Mouse (Mus musculus) olfactory bulb, adult 2 months (tissue): ENCODE data around the gene Zfyve28. TPM values are rescaled to one million over a fixed set of nuclear protein-coding genes. Genes with fewer than 3 reads are reported as not detected.

Experiments
- H3K27ac ChIP-seq: fragments of 200-500 bp; 2 replicates; pipeline ENCODE4 v1.5.1; 2012; ENCODE audit warnings: low read depth, low read length; ENCODE audit not compliant: insufficient read depth
- H3K4me1 ChIP-seq: fragments of 200-500 bp; 2 replicates; pipeline ENCODE4 v1.6.1; 2012; ENCODE audit warnings: low read length; ENCODE audit not compliant: control insufficient read depth, insufficient read depth
- H3K4me3 ChIP-seq: fragments of 200-500 bp; 2 replicates; pipeline ENCODE4 v1.5.1; 2012; ENCODE audit warnings: mild to moderate bottlenecking, low read depth, low read length, moderate library complexity; ENCODE audit not compliant: insufficient read depth
- CTCF ChIP-seq: fragments of 200-500 bp; IDR thresholded peaks from 2 replicates; pipeline ENCODE4 v1.5.1; 2012; ENCODE audit warnings: low read depth, mild to moderate bottlenecking, low read length, moderate library complexity; ENCODE audit not compliant: insufficient read depth
- POLR2A ChIP-seq: fragments of 200-500 bp; IDR thresholded peaks from 2 replicates; pipeline ENCODE4 v1.6.1; 2012; ENCODE audit warnings: mild to moderate bottlenecking, low read depth, low read length, moderate library complexity; ENCODE audit not compliant: insufficient read depth
- WGBS: fragments of 180-500 bp; shearing (Covaris S2); methylation state at CpG from one replicate; pipeline ENCODE4 v1.1.7; 2018; 5-methylcytosine and 5-hydroxymethylcytosine counted together
- polyA plus RNA-seq: library from polyadenylated mRNA; stranded (reverse); fragments of >200 nt; gene quantifications from 2 replicates; pipeline ENCODE4 v1.2.4, GENCODE M21; 2012; ENCODE audit warnings: low replicate concordance; ENCODE audit not compliant: missing spikeins, insufficient read depth, insufficient read length

Zfyve28 gene
- polyA plus RNA-seq, 1 experiment = not detected

DNA sequence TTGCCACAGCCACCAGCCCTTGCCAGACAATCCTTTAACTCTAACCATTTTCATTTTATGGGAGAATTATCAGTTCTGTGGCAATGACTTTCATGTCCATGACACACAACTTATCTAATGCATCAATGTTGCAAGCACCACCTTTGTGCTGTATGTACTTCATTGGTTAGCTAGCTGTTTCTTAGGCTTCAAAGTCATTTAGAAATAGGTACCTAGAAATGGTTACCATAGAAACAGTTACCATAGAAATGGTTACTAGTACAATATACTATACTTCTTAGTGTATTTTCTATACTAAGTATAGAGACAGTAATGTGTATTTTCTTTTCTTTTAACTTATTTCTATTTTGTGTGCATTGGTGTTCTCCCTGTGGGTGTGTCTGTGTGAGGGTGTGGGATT is 37.0 kb upstream of the Zfyve28 start:
- no peak overlapping the region for H3K27ac ChIP-seq
- no peak overlapping the region for H3K4me3 ChIP-seq
- no peak for TF ChIP-seq CTCF
- no peak for TF ChIP-seq POLR2A
- peaks cover 15% of the 10 kb centered on the region for H3K4me1 ChIP-seq

DNA sequence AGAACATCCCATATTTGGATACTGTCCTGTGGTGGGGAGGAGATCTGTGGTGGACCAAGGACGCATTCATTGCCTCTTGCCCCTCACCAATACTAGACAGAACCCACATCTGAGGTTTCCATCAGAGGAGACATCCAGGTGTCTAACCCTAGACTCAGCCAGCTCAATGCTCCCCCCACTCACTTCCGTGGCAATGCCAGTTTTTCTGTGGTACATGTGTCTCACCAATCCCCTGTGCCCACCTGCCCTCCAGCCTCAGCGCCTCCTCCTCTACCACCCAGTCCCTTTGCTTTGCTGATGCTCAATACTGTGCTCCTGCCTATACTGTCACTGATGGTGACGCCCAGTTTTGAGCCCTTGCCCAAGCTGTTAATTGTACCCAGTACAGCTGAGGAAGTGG is 33.0 kb upstream of the Zfyve28 start:
- no peak for TF ChIP-seq CTCF
- no peak for TF ChIP-seq POLR2A
- H3K4me1 ChIP-seq = peaks cover 6% of the 10 kb centered on the region
- H3K27ac ChIP-seq = no peak overlapping the region
- WGBS = 76% methylated on average over 4 of the region's 4 CpGs
- H3K4me3 ChIP-seq = no peak overlapping the region

DNA sequence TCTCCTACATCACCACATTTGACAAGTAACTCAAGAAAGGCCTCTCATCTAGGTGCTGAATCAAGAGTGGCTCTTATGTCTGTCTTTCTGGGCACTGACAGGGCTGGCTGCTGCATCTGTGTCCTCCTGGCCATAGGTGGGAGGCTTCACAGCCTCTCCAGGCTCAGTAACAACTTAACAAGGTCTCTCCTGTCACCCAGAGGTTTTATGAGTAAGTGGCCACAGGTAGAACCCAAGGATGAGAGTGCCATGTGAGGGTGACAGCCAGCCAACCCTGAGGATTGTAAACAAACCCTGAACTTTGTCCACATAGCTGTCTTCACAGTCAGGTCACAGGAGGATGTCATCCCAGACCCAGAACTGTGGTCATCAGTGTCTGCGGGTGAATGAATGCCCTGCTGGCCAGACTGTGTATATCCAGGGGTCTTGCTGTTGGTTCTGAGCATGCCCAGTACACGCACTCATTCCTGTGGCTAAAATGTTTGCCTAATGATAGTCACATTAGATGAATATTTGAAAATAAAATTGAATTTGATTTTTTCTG is 31.3 kb upstream of the Zfyve28 start:
- TF ChIP-seq CTCF (no peak), POLR2A (no peak)
- Histone ChIP-seq H3K4me1 (no peaks in the 10 kb centered on the region), H3K27ac (no peak overlapping the region), H3K4me3 (no peak overlapping the region)
- WGBS = 77% methylated on average over 2 of the region's 2 CpGs

DNA sequence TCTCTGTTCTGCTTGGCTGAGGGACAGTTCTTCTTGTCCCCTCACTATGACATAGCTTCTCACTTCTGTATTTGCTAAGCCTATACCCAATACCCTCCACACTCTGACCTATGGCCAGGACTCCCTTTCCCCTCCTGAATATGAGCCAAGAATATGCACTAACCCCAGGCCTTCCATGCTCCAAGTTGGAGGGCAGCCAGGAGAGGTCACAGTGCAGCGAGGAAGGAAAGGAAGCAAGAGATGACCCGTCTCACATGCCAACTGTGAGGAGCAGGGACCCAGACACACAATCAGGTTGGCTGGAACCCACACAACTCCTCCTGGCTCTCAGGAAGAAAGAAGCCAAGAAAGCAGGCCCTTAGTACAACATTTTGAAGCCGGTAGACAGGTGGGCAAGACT is 20.8 kb upstream of the Zfyve28 start:
- TF ChIP-seq CTCF (no peak), POLR2A (no peak)
- no peak overlapping the region for H3K4me3 ChIP-seq
- 70% methylated on average over 3 of the region's 3 CpGs for WGBS
- H3K27ac ChIP-seq = no peak overlapping the region
- H3K4me1 ChIP-seq = no peaks in the 10 kb centered on the region

DNA sequence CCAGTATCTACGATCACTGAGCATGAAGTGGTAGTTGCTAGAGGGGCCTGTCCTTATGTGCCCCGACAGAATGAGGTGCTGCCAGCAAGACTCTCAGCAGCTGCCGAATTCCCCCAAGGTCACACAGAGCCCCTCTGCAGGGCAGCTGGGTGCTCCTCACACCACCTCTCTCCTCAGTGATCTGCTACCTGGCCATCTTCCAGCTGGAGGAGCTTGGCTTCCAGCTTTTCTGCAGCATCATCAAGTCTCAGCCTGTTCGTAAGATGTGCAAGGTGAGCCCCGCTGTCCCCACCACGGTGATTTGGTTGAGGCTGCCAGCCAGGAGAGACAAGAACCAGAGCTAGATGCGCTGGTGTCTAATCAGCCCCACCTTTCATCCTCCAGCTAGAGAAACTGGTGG is 14.1 kb upstream of the Zfyve28 start:
- no peak for TF ChIP-seq CTCF
- TF ChIP-seq POLR2A = no peak
- H3K4me3 ChIP-seq = no peak overlapping the region
- H3K27ac ChIP-seq = no peak overlapping the region
- 0 out of 2 replicates have a peak, but pooled peaks cover 3% of the 10 kb centered on the region for H3K4me1 ChIP-seq
- WGBS = 77% methylated on average over 7 of the region's 7 CpGs

DNA sequence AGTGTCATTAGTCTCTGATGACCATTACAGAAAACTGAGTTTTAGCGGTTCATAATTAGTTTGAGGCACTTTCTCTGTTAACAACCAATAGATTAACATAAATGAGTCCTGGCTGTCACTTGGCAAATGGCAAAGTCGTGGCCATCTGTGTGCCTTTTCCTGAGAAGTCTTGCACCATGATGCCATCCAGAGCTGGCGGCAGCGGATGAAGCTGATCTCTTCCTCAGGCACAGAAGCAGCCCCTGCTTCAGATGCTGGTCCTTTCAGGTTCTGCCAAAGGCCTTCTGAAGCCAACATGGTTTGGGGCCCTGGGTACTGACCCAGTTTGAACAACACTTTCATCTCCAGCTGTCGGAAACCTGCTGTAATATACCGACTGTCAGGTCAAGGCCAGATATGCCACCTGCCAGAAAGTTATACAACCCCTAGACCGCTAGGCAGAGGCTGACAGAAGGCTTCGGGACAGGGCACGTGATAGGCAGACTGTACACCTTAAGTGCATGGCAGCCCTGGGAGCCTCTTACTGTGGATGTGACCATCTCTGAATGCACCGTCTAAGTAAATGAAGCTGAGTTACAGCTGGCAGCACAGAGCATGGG is 10.8 kb upstream of the Zfyve28 start:
- TF ChIP-seq POLR2A (no peak), CTCF (no peak)
- no peak overlapping the region for H3K27ac ChIP-seq
- H3K4me1 ChIP-seq = 0 out of 2 replicates have a peak, but pooled peaks cover 3% of the 10 kb centered on the region
- H3K4me3 ChIP-seq = no peak overlapping the region
- 83% methylated on average over 10 of the region's 10 CpGs for whole genome bisulfite sequencing

DNA sequence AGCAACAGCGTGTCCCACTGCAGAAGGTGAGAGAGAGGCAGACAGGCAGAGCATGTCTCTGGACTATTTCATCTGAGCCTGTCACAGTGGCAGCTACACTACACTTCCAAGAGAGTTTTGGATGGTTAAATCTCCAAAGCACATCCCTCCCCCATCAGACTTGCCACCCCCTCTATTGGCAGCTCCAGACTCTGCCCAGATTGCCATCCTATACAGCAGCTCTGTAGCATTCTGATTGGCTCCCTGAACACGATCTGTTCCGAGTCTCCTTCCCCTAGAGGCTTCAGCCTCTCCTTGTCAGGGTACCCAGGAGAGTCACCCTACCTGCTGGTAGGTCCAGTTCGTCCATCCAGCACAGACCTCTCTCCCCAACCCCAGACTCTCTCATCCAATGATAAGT is 9.8 kb upstream of the Zfyve28 start:
- 0 out of 2 replicates have a peak, but pooled peaks cover 3% of the 10 kb centered on the region for H3K4me1 ChIP-seq
- no peak for TF ChIP-seq CTCF
- no peak for TF ChIP-seq POLR2A
- 65% methylated on average over 4 of the region's 4 CpGs for WGBS
- no peak overlapping the region for H3K4me3 ChIP-seq
- no peak overlapping the region for H3K27ac ChIP-seq

DNA sequence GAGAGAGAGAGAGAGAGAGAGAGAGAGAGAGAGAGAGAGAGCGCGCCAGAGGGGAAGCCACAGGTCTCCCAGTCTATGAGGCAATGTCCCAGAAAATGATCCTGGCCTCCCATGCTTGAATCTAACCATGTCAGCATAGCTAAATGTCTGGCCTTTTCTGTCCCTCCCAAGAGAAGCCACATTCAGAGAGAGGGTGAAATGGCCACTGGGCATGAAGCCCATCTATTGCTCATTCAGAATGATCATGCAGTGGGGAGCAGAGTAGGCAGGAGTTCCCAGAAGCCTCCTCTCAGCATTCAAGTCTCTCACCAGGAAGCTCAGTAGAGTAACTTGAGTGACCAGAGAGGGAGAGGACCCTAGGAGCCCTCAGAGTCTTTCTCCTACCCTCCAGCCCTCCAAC is 6.9 kb upstream of the Zfyve28 start:
- no peak overlapping the region for H3K4me3 ChIP-seq
- WGBS = 71% methylated on average over 2 of the region's 2 CpGs
- no peak overlapping the region for H3K27ac ChIP-seq
- no peaks in the 10 kb centered on the region for H3K4me1 ChIP-seq
- TF ChIP-seq CTCF (no peak), POLR2A (no peak)

DNA sequence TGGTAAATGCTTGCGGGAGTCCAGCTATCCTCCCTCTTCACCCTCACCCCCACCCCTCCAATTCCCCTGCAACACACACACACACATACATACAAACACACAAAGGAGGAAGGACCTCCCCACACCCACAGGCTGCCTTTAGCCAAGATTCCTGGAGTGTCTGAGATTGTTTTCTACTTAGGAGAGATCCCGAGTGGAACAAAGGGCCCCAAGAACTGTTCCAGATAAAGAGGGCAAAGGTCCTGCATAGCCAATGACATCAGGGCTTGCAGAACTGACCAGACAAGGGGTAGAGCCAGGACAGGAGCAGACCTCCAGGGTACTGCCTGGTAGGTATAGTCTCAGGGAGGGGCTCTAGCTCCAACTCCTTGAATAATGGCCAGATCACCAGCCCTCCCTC is 6.4 kb upstream of the Zfyve28 start:
- Histone ChIP-seq H3K4me1 (no peaks in the 10 kb centered on the region), H3K27ac (no peak overlapping the region), H3K4me3 (no peak overlapping the region)
- WGBS = 34% methylated on average over 2 of the region's 2 CpGs
- TF ChIP-seq CTCF = no peak
- TF ChIP-seq POLR2A = no peak

DNA sequence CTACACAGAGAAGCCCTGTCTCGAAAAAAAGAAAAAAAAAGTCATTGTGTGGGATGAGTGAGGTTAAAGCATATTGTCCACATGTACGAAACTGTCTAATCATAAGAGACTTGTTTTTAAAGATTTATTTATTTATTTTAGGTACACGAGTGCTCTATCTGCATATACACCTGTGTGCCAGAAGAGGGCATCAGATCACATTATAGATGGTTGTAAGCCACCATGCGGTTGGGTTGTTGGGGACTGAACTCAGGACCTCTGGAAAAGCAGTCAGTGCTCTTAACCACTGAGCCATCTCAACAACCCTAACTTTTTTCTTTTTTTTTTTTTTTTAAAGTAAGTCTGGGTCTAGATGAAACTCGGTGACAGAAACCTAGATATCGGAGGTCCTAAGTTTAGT is 5.1 kb upstream of the Zfyve28 start:
- TF ChIP-seq POLR2A (no peak), CTCF (no peak)
- H3K27ac ChIP-seq = no peak overlapping the region
- 80% methylated on average over 6 of the region's 6 CpGs for WGBS
- H3K4me3 ChIP-seq = no peak overlapping the region
- no peaks in the 10 kb centered on the region for H3K4me1 ChIP-seq
